Comparison of ENCODE assay signal across 8 mouse cellular contexts in genomic region chr7:65692883-65693282, GRCm38 (mm10). TPM values are rescaled to one million over a fixed set of nuclear protein-coding genes. Genes with fewer than 3 reads are reported as not detected.
DNase-seq lines count a peak whose midpoint lies in the region; ATAC-seq and TF ChIP-seq lines count a peak whose summit lies in the region.

No protein-coding gene starts in this region.

- H3K36me3 ChIP-seq in kidney, embryonic 15.5 days = peaks cover 28% of the 10 kb centered on the region
- H3K36me3 ChIP-seq in testis, adult 2 months (ENCODE audit: control insufficient read depth, insufficient read depth, low read length) = no peaks in the 10 kb centered on the region

- DNase-seq in left cerebral cortex, adult 2 months (ENCODE audit: extremely low spot score in 1 of 2, low spot score in 2 of 2) = no peak
- no peak for DNase-seq in left cerebral cortex, postnatal 4 days
- DNase-seq in fat pad, adult 2 months (ENCODE audit: extremely low read depth, low read depth, low spot score) = peak; percentile 19
- peak; percentile 62 for DNase-seq in lung, postnatal 14 days
- DNase-seq in frontal cortex, adult 2 months (ENCODE audit: extremely low spot score in 1 of 2, low spot score in 1 of 2) = no peak
- no peak for DNase-seq in layer of hippocampus, postnatal 36 days

- under 1% methylated on average over 10 of the region's 10 CpGs for WGBS in kidney, embryonic 15.5 days

- no peak for TF ChIP-seq CTCF in left cerebral cortex, adult 2 months (IDR thresholded peaks at IDR 0.05)
- TF ChIP-seq CTCF in testis, adult 2 months (IDR thresholded peaks at IDR 0.05; ENCODE audit: control insufficient read depth, insufficient read depth, insufficient replicate concordance, low read depth, low read length) = no peak

- ATAC-seq in kidney, embryonic 15.5 days (replicated peaks; ENCODE audit: low FRiP score) = peak; percentile 62

- H3K27me3 ChIP-seq in kidney, embryonic 15.5 days = no peaks in the 10 kb centered on the region
- no peaks in the 10 kb centered on the region for H3K27me3 ChIP-seq in testis, adult 2 months (ENCODE audit: control insufficient read depth, insufficient read depth, low read length)

- H3K4me3 ChIP-seq in left cerebral cortex, adult 2 months = peak overlapping the region; percentile 83
- H3K4me3 ChIP-seq in kidney, embryonic 15.5 days (replicated peaks) = peak overlapping the region; percentile 82
- peak overlapping the region; percentile 90 for H3K4me3 ChIP-seq in testis, adult 2 months (ENCODE audit: control insufficient read depth, low read depth, low read length)

- H3K4me2 ChIP-seq in kidney, embryonic 15.5 days = peak overlapping the region; percentile 74

- H3K27ac ChIP-seq in left cerebral cortex, adult 2 months = peak overlapping the region; percentile 91
- peak overlapping the region; percentile 89 for H3K27ac ChIP-seq in kidney, embryonic 15.5 days
- peak overlapping the region; percentile 48 for H3K27ac ChIP-seq in testis, adult 2 months (ENCODE audit: control insufficient read depth, insufficient read depth, low read depth, low read length)

- H3K9me3 ChIP-seq in kidney, embryonic 15.5 days (replicated peaks) = no peaks in the 10 kb centered on the region

- H3K4me1 ChIP-seq in kidney, embryonic 15.5 days = peaks cover 15% of the 10 kb centered on the region
- peaks cover 3% of the 10 kb centered on the region for H3K4me1 ChIP-seq in testis, adult 2 months (ENCODE audit: control insufficient read depth, insufficient read depth, low read length)

- intact Hi-C loops in left cerebral cortex, adult 2 months (cut with DNase I) = no loop called here
- intact Hi-C loops in left cerebral cortex, postnatal 4 days (cut with DNase I) = no loop called here

- H3K9ac ChIP-seq in kidney, embryonic 15.5 days = peak overlapping the region; percentile 79

- no peak for TF ChIP-seq POLR2A in testis, adult 2 months (IDR thresholded peaks at IDR 0.05; ENCODE audit: control insufficient read depth, low read depth, low read length)

RNA-seq across cellular contexts. Expression of gene Tm2d3, which starts 1.9 kb away (rescaled TPM):
- 10 to 100 TPM; 45.4 to 53.0 TPM for total RNA-seq in left cerebral cortex, adult 2 months (2021)
- total RNA-seq in left cerebral cortex, postnatal 4 days (2021) = 10 to 100 TPM; 27.8 to 36.4 TPM
- polyA plus RNA-seq in kidney, embryonic 15.5 days (2015; fragmentation: Nextera tagmentation; extraction: Ambion mirVana) = 88.1 and 89.8 TPM in 2 replicates
- 39.6 and 45.8 TPM in 2 replicates for polyA plus RNA-seq in testis, adult 2 months (2012; rRNA removed)
- 99.7 and 106 TPM in 2 replicates for polyA plus RNA-seq in frontal cortex, adult 2 months (2012; rRNA removed)
- 10 to 100 TPM; 45.2 to 51.5 TPM for total RNA-seq in layer of hippocampus, postnatal 36 days (2021)

RNA-seq across cellular contexts. Expression of gene Tarsl2, which starts 48.2 kb away (rescaled TPM):
- 10 to 100 TPM; 41.3 to 44.3 TPM for total RNA-seq in left cerebral cortex, adult 2 months (2021)
- 10 to 100 TPM; 41.3 to 42.1 TPM for total RNA-seq in left cerebral cortex, postnatal 4 days (2021)
- polyA plus RNA-seq in kidney, embryonic 15.5 days (2015; fragmentation: Nextera tagmentation; extraction: Ambion mirVana) = 10.3 and 11.1 TPM in 2 replicates
- polyA plus RNA-seq in testis, adult 2 months (2012; rRNA removed) = 4.3 and 5.0 TPM in 2 replicates
- polyA plus RNA-seq in frontal cortex, adult 2 months (2012; rRNA removed) = 17.5 and 18.8 TPM in 2 replicates
- 10 to 100 TPM; 33.9 to 34.3 TPM for total RNA-seq in layer of hippocampus, postnatal 36 days (2021)

Comparison
In these comparisons a context has a peak if more than half of its experiments do, and no peak if none do; other contexts are left out.
1. DNase-seq: peak in fat pad, adult 2 months (single experiment) and lung, postnatal 14 days (single experiment); none in left cerebral cortex, adult 2 months (0 of 2), left cerebral cortex, postnatal 4 days (single experiment), frontal cortex, adult 2 months (0 of 2) and layer of hippocampus, postnatal 36 days (0 of 2).
2. Peak in every context shown above with its lines, with median percentiles within 50 percentile points of each other: H3K27ac ChIP-seq and H3K4me3 ChIP-seq.